ENCODE assay signal across 1 mouse cellular context in genomic region chr15:90213946-90214345, GRCm38 (mm10).
TF ChIP-seq lines count a peak whose summit lies in the region.

No protein-coding gene starts in this region.

TF ChIP-seq in MEL, 35 proteins besides CTCF, POLR2A, EP300 and RAD21 (continued from another document):
- TF ChIP-seq MEF2A (IDR thresholded peaks at IDR 0.05; ENCODE audit: extremely low read depth, insufficient replicate concordance, low read depth, low read length, poor library complexity, severe bottlenecking) (no peak), USF2 (IDR thresholded peaks at IDR 0.05; ENCODE audit: borderline replicate concordance in 1 of 2, insufficient read depth in 1 of 2, low read depth in 1 of 2, low read length in 2 of 2) (0 out of 4 replicates have a peak, but pooled peaks of 1 of the 2 experiments have one; percentile 32)
